Mouse (Mus musculus): ENCODE results near the gene Mettl6. TPM values are rescaled to one million over a fixed set of nuclear protein-coding genes. Genes with fewer than 3 reads are reported as not detected.

The Mettl6 gene
- polyA plus RNA-seq, 1 experiment: 35.4 TPM

DNA sequence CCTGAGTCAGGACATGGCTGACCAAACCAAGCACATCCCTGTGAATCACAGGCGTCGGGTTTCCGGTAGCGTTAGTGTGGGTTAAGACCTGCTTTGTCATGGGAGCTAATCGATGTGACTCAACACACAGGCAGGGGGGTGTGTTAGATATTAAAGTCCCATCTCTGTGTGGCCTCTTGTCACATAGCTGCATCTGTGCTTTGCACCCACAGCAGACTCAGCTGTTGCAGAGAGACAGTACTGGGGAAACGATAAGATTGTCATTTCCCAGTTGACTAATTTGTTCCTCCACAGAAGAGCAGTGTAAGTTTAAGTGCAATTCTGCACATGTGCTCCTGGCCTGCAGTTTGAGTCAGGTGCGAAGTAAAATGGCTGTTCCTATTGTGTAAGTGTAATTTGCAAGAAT is 1.4 kb upstream of the Mettl6 start:
- H3K27me3 ChIP-seq (ENCODE audit: control insufficient read depth, insufficient read depth, low read length): no peaks in the 10 kb centered on the region
- peaks cover 3% of the 10 kb centered on the region; the same call in 1 of the 2 replicates for H3K4me1 ChIP-seq (ENCODE audit: control insufficient read depth, insufficient read depth, low read length)
- H3K36me3 ChIP-seq (ENCODE audit: control insufficient read depth, insufficient read depth, low read length): no peaks in the 10 kb centered on the region; the same call in none of the 2 replicates
- no peak overlapping the region for H3K27ac ChIP-seq (ENCODE audit: control insufficient read depth, insufficient read depth, low read depth, low read length)
- no peak for TF ChIP-seq CTCF (IDR thresholded peaks at IDR 0.05; ENCODE audit: control insufficient read depth, insufficient read depth, insufficient replicate concordance, low read depth, low read length)
- TF ChIP-seq POLR2A (IDR thresholded peaks at IDR 0.05; ENCODE audit: control insufficient read depth, low read depth, low read length): no peak
- H3K4me3 ChIP-seq (ENCODE audit: control insufficient read depth, low read depth, low read length): no peak overlapping the region

GRCm38 (mm10) chr14:31495538-31495937 is 698 bp upstream of the Mettl6 start:
- Histone ChIP-seq H3K27ac (ENCODE audit: control insufficient read depth, insufficient read depth, low read depth, low read length) (no peak overlapping the region; the same call in 1 of the 2 replicates), H3K27me3 (ENCODE audit: control insufficient read depth, insufficient read depth, low read length) (no peaks in the 10 kb centered on the region), H3K36me3 (ENCODE audit: control insufficient read depth, insufficient read depth, low read length) (no peaks in the 10 kb centered on the region; the same call in none of the 2 replicates), H3K4me1 (ENCODE audit: control insufficient read depth, insufficient read depth, low read length) (peaks cover 3% of the 10 kb centered on the region; the same call in 1 of the 2 replicates), H3K4me3 (ENCODE audit: control insufficient read depth, low read depth, low read length) (peak overlapping the region; percentile 81)
- no peak for TF ChIP-seq CTCF (IDR thresholded peaks at IDR 0.05; ENCODE audit: control insufficient read depth, insufficient read depth, insufficient replicate concordance, low read depth, low read length)
- no peak for TF ChIP-seq POLR2A (IDR thresholded peaks at IDR 0.05; ENCODE audit: control insufficient read depth, low read depth, low read length)

DNA sequence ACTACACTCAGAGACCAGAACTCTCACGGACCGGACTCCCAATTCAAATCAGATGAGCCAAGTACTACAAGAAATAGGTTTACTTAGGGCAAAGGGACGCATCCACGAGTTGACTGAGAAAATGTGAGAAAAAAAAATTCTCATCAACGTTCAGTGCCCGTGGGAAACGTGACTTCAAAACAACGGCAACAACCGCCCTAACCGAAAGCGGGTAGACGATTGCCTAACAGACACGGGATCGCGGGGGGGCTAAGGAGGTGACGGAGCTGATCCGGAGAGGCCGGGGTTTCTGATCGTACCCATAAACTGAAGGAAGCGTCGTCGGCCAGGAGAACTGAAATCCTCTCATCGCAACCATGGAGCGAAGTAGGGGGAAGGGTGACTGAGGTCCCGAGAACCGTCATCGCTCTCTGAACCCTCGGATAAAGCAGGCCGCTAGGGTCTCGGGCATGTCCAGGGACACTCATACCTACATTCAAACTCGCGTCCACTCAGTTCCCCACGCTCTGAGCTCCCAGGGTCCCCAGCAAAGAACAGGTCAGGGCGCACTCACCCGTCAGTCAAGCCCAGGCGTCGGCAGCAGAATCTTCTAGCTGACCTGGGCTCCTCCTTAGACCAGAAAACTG is 378 bp downstream of the Mettl6 start, which contains the start of gene Eaf1:
Gene Eaf1 (plus strand): TSS at position 51 of the 626 bp plus-strand sequence.
- Histone ChIP-seq H3K36me3 (ENCODE audit: control insufficient read depth, insufficient read depth, low read length) (no peaks in the 10 kb centered on the region; the same call in none of the 2 replicates), H3K4me3 (ENCODE audit: control insufficient read depth, low read depth, low read length) (peak within 1 kb of the TSS; percentile 81), H3K4me1 (ENCODE audit: control insufficient read depth, insufficient read depth, low read length) (peaks cover 3% of the 10 kb centered on the region; the same call in 1 of the 2 replicates), H3K27ac (ENCODE audit: control insufficient read depth, insufficient read depth, low read depth, low read length) (peak within 1 kb of the TSS; percentile 79), H3K27me3 (ENCODE audit: control insufficient read depth, insufficient read depth, low read length) (no peaks in the 10 kb centered on the region)
- TF ChIP-seq POLR2A (IDR thresholded peaks at IDR 0.05; ENCODE audit: control insufficient read depth, low read depth, low read length) (no peak), CTCF (IDR thresholded peaks at IDR 0.05; ENCODE audit: control insufficient read depth, insufficient read depth, insufficient replicate concordance, low read depth, low read length) (no peak)

DNA sequence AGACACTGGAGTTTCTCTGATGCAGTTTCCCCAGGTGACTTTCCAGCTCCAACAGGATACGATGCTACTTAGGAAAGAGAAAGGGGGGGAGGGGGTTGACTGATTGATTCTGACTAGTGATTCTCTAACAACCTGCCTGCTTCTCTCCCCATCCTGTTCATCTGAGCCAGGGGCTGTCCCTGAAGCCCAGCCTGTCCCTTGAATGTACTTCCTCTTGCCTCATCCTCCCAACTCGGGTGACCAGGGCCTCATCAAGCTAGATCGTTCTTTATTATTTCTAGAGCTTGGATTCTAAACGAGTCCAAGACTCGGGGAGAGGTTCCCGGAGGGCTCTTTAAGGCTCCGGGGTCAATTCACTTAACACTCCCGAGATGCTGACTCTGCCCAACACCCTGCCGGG is 939 bp downstream of the Mettl6 start:
- Histone ChIP-seq H3K27me3 (ENCODE audit: control insufficient read depth, insufficient read depth, low read length) (no peaks in the 10 kb centered on the region), H3K4me1 (ENCODE audit: control insufficient read depth, insufficient read depth, low read length) (peaks cover 3% of the 10 kb centered on the region; the same call in 1 of the 2 replicates), H3K36me3 (ENCODE audit: control insufficient read depth, insufficient read depth, low read length) (no peaks in the 10 kb centered on the region; the same call in none of the 2 replicates), H3K27ac (ENCODE audit: control insufficient read depth, insufficient read depth, low read depth, low read length) (peak overlapping the region; percentile 79), H3K4me3 (ENCODE audit: control insufficient read depth, low read depth, low read length) (peak overlapping the region; percentile 81)
- no peak for TF ChIP-seq POLR2A (IDR thresholded peaks at IDR 0.05; ENCODE audit: control insufficient read depth, low read depth, low read length)
- TF ChIP-seq CTCF (IDR thresholded peaks at IDR 0.05; ENCODE audit: control insufficient read depth, insufficient read depth, insufficient replicate concordance, low read depth, low read length): no peak

DNA sequence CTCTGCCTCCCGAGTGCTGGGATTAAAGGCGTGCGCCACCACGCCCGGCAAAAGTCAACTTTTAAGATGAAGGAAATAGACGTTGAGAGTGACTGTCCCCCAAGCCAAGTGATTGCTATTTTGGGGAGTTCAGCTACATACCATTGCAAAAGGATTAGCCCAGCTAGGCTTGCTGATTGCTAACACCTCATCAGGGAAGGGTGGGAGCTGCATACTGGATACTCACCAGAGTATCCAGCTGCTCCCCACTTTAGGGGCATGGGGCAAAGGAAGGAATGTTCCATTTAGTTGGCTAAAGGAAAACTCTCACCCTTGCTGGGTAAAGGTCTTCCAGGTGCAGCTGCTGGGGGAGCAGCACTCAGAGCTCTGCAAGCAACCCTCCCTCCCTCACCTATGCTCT is 6.8 kb downstream of the Mettl6 start:
- TF ChIP-seq POLR2A (IDR thresholded peaks at IDR 0.05; ENCODE audit: control insufficient read depth, low read depth, low read length): no peak
- no peak for TF ChIP-seq CTCF (IDR thresholded peaks at IDR 0.05; ENCODE audit: control insufficient read depth, insufficient read depth, insufficient replicate concordance, low read depth, low read length)
- Histone ChIP-seq H3K27me3 (ENCODE audit: control insufficient read depth, insufficient read depth, low read length) (no peaks in the 10 kb centered on the region), H3K36me3 (ENCODE audit: control insufficient read depth, insufficient read depth, low read length) (no peaks in the 10 kb centered on the region; the same call in 1 of the 2 replicates), H3K4me3 (ENCODE audit: control insufficient read depth, low read depth, low read length) (no peak overlapping the region), H3K27ac (ENCODE audit: control insufficient read depth, insufficient read depth, low read depth, low read length) (no peak overlapping the region), H3K4me1 (ENCODE audit: control insufficient read depth, insufficient read depth, low read length) (no peaks in the 10 kb centered on the region)

GRCm38 (mm10) chr14:31486465-31486864 is 8.4 kb downstream of the Mettl6 start:
- TF ChIP-seq CTCF (IDR thresholded peaks at IDR 0.05; ENCODE audit: control insufficient read depth, insufficient read depth, insufficient replicate concordance, low read depth, low read length): no peak; the same call in 1 of the 2 replicates
- TF ChIP-seq POLR2A (IDR thresholded peaks at IDR 0.05; ENCODE audit: control insufficient read depth, low read depth, low read length): no peak
- Histone ChIP-seq H3K4me3 (ENCODE audit: control insufficient read depth, low read depth, low read length) (no peak overlapping the region), H3K27ac (ENCODE audit: control insufficient read depth, insufficient read depth, low read depth, low read length) (no peak overlapping the region), H3K36me3 (ENCODE audit: control insufficient read depth, insufficient read depth, low read length) (peaks cover 3% of the 10 kb centered on the region), H3K4me1 (ENCODE audit: control insufficient read depth, insufficient read depth, low read length) (no peaks in the 10 kb centered on the region), H3K27me3 (ENCODE audit: control insufficient read depth, insufficient read depth, low read length) (no peaks in the 10 kb centered on the region)

DNA sequence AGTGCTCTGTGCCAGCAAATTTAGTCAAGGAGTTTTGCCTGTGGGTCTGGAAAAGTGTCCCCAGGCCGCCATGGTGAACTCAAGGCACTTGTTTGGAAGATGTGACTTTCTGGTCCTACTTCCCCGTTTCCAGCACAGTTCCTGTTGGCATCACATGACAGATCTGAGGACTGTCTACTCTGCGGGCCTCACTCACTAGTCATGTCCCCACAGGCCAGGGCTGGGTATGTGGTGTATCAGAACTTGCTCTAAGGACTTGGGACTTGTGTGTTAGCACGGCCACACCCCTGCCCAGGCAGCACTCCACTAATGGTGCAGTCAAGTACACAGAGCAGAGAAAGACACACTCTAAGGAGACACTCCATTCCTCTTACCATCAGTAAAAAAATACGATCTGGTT is 12.4 kb downstream of the Mettl6 start:
- Histone ChIP-seq H3K27me3 (ENCODE audit: control insufficient read depth, insufficient read depth, low read length) (no peaks in the 10 kb centered on the region), H3K4me3 (ENCODE audit: control insufficient read depth, low read depth, low read length) (no peak overlapping the region), H3K4me1 (ENCODE audit: control insufficient read depth, insufficient read depth, low read length) (no peaks in the 10 kb centered on the region), H3K36me3 (ENCODE audit: control insufficient read depth, insufficient read depth, low read length) (peaks cover 4% of the 10 kb centered on the region), H3K27ac (ENCODE audit: control insufficient read depth, insufficient read depth, low read depth, low read length) (no peak overlapping the region)
- TF ChIP-seq CTCF (IDR thresholded peaks at IDR 0.05; ENCODE audit: control insufficient read depth, insufficient read depth, insufficient replicate concordance, low read depth, low read length) (no peak), POLR2A (IDR thresholded peaks at IDR 0.05; ENCODE audit: control insufficient read depth, low read depth, low read length) (no peak)

All from testis, adult 2 months (tissue).